Mouse (Mus musculus) olfactory bulb, adult 2 months (tissue): ENCODE measurements around the gene Bglap3.

Experiments used
- CTCF ChIP-seq: fragments of 200-500 bp; IDR thresholded peaks from 2 replicates; pipeline ENCODE4 v1.5.1; 2012; ENCODE audit warnings: low read depth, mild to moderate bottlenecking, low read length, moderate library complexity; ENCODE audit not compliant: insufficient read depth
- POLR2A ChIP-seq: fragments of 200-500 bp; IDR thresholded peaks from 2 replicates; pipeline ENCODE4 v1.6.1; 2012; ENCODE audit warnings: mild to moderate bottlenecking, low read depth, low read length, moderate library complexity; ENCODE audit not compliant: insufficient read depth

DNA sequence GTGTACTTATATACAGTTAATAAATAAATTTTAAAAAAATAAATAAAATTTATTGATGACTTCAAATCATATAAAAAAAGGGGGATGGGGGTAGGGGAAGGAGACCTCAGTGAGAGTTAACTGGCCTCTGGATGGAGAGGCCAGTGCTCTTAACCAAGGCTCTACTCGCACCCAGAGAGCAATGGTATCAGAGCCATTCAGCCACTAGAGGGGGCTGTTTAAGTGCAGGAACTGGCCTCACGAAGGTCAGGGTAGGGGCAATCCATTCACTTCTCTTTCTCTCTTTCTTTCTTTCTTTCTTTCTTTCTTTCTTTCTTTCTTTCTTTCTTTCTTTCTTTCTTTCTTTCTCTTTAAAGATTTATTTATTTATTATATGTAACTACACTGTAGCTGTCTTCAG, 41.3 kb downstream of the Bglap3 start:
- TF ChIP-seq POLR2A: no peak
- no peak for TF ChIP-seq CTCF
